Mouse (Mus musculus) heart, adult 8-10 months (tissue): Measurements from ENCODE around the gene Olfr930. TPM values are rescaled to one million over a fixed set of nuclear protein-coding genes. Genes with fewer than 3 reads are reported as not detected.
A peak's percentile ranks its signal among the peaks of the same experiment; 100 is the strongest.

Experiments
- DNase-seq: peaks from one replicate; pipeline ENCODE4 v3.0.0; 2022; ENCODE audit warnings: low spot score
- total RNA-seq, 4 experiments: library from RNA; stranded (reverse); gene quantifications; 2 replicates each; pipeline ENCODE4 v1.2.4; 2022

Gene Olfr930
- total RNA-seq, result not detected

DNA sequence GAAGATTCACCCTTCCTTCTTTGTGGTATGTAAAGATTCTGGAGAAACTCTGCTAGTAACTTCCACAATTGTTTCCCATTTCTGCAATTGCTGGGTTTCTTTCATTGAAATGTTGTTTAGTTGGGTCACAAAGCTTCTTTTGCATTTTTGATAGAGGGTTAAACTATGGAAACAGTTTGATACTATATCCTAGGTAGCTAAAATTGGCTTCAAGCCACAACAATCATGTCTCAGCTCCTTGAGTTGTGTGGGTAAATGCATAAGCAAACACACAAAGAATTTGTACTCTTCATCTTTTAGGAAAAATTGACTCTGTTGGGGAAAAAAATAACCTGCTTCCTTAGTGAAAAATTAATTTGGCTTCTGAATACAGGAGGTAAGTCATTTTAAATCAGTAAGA lies at the start of gene Olfr930:
Olfr930 (plus strand) TSS at position 301 of the 400 bp plus-strand sequence.
- DNase-seq, result no peak

DNA sequence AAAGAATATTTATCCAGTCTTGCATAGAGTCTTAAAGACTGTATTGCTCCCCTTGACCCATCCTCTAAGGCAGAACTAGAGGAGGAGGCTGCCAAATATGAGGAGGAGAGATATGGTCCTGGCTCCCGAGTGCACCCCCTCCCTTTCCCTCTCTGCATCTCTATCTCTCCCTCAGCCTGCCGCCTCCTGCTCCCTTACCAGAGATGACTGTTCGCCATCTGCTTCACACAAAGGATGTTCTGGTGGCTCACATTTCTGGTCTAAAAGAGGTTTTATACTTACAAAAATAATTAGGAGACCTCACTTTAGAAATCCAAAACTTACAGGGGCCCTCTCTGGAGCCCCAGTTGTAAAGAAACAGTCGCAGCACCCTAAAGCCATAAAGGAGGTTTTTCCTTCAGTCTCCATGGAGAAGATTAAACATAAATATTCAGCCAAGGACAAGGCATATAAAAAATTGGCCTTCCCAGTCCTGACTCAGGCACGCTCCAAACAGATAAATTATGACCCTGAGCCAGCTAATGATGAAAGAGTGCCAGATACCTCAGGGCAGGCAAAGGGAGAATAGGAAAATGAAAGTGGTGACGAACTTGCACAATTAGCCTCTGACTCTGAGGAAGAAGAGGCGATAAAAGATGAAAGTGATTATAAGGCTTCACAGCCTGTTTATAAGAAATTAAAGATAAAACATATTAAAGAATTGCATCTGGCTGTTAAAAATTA lies 24.0 kb downstream of the Olfr930 start:
- DNase-seq, result peak; percentile 4

DNA sequence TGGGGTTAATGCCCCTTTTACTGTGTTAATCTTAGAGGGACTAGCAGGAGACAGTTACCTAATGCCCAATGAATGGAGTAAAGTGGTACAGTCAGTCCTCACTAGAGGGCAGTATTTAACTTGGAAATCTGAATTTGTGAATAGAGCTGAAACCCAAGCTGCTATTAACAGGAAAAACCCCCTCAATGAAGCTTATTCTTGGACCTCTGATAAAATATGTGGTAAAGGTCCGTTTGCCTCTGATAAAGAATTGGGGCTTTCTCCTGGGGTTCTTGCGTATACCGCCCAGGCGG lies 24.5 kb downstream of the Olfr930 start:
- DNase-seq, result peak; percentile 9

DNA sequence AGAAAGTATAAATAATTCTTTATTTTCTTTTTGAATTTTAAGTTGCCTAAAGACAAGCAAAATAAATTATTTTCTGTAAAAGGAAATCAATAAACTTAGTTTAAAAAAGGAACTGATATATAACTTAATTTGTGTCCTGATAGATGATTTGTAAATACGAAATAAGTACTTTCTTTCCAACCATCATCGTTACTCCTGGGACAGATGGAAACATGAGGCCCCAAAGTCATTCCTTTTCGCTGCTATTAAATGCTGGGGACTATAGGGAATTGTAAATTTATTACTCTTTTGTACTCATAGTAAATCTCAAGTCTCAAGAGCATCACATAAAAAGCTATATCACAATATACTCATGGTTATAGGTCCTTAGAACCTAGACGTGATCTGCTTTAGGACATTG lies 42.4 kb downstream of the Olfr930 start, which contains the start of gene Olfr933:
Olfr933 (plus strand) TSS at position 301 of the 400 bp plus-strand sequence.
- DNase-seq, result no peak

Other genes starting within 250 kb of the Olfr930 start
- not detected for gene Olfr919, start 226.1 kb upstream of the Olfr930 start, total RNA-seq
- gene Vwa5a, start 211.5 kb upstream of the Olfr930 start, total RNA-seq, result 10 to 100 TPM; 18.4 to 25.0 (median 22.9) TPM
- under 1 TPM in 3 of 4 experiments, not detected in 1; 0.09 to 0.16 (median 0.13) TPM for gene Olfr920, start 177.5 kb upstream of the Olfr930 start, total RNA-seq
- gene Olfr921, start 156.7 kb upstream of the Olfr930 start, total RNA-seq, result not detected
- gene Olfr922, start 115.2 kb upstream of the Olfr930 start, total RNA-seq, result not detected
- gene Olfr923, start 103.3 kb upstream of the Olfr930 start, total RNA-seq, result not detected
- gene Olfr924, start 85.4 kb upstream of the Olfr930 start, total RNA-seq, result not detected
- gene Olfr26, start 74.7 kb upstream of the Olfr930 start, total RNA-seq, result not detected
- gene Olfr926, start 52.7 kb upstream of the Olfr930 start, total RNA-seq, result not detected
- not detected for gene Olfr933, start 42.5 kb downstream of the Olfr930 start, total RNA-seq
- not detected for gene Olfr934, start 58.5 kb downstream of the Olfr930 start, total RNA-seq
- not detected for gene Olfr935, start 69.9 kb downstream of the Olfr930 start, total RNA-seq
- gene Olfr146, start 93.6 kb downstream of the Olfr930 start, total RNA-seq, result not detected
- gene Olfr937, start 135.1 kb downstream of the Olfr930 start, total RNA-seq, result not detected
- not detected for gene Olfr938, start 149.1 kb downstream of the Olfr930 start, total RNA-seq
- gene Olfr27, start 198.3 kb downstream of the Olfr930 start, total RNA-seq, result not detected
- gene Olfr943, start 236.5 kb downstream of the Olfr930 start, total RNA-seq, result not detected